Mouse (Mus musculus) MEL (cell line): ENCODE results near the gene Card11. TPM values are rescaled to one million over a fixed set of nuclear protein-coding genes. Genes with fewer than 3 reads are reported as not detected.

ENCODE experiments used
- DNase-seq: peaks from one replicate; pipeline ENCODE4 v3.0.0; 2011; ENCODE audit warnings: low read depth, low spot score
- H3K27ac ChIP-seq: 2 replicates; pipeline ENCODE4 v1.5.1; 2012; ENCODE audit warnings: low read depth, mild to moderate bottlenecking, control low read depth, low read length, moderate library complexity; ENCODE audit not compliant: control insufficient read depth
- H3K27me3 ChIP-seq, 2 experiments: fragments of 150-350 bp in 1 of 2; sonication (generic) in 1 of 2; 2 replicates each; pipeline ENCODE4 v1.6.1; 2012; ENCODE audit warnings: low read length in 2 of 2, mild to moderate bottlenecking in 2 of 2, improper control_type of control experiment in 1 of 2, moderate library complexity in 1 of 2; ENCODE audit not compliant: insufficient read depth in 2 of 2, control insufficient read depth in 1 of 2
- H3K36me3 ChIP-seq, 2 experiments: 2 replicates each; pipeline ENCODE4 v1.6.1; 2012 to 2014; ENCODE audit warnings: low read length in 2 of 2, improper control_type of control experiment in 1 of 2, inconsistent platforms in 1 of 2, mild to moderate bottlenecking in 1 of 2; ENCODE audit not compliant: insufficient read depth in 2 of 2, control insufficient read depth in 1 of 2
- H3K4me1 ChIP-seq, 2 experiments: fragments of 150-350 bp in 1 of 2; sonication (generic) in 1 of 2; 2 replicates each; pipeline ENCODE4 v1.6.1; 2012; ENCODE audit warnings: low read length in 2 of 2, improper control_type of control experiment in 1 of 2, mild to moderate bottlenecking in 1 of 2; ENCODE audit not compliant: insufficient read depth in 2 of 2, control insufficient read depth in 1 of 2
- H3K4me3 ChIP-seq, 2 experiments: fragments of 150-350 bp in 1 of 2; sonication (generic) in 1 of 2; 2 replicates each; pipeline ENCODE4 v1.5.1; 2012; ENCODE audit warnings: low read depth in 2 of 2, low read length in 2 of 2, mild to moderate bottlenecking in 2 of 2, moderate library complexity in 2 of 2, control low read depth in 1 of 2, improper control_type of control experiment in 1 of 2; ENCODE audit not compliant: control insufficient read depth in 1 of 2, insufficient read depth in 1 of 2
- H3K79me2 ChIP-seq: 2 replicates; pipeline ENCODE4 v1.6.1; 2012; ENCODE audit warnings: mild to moderate bottlenecking, low read length, moderate library complexity; ENCODE audit not compliant: control insufficient read depth, poor library complexity, insufficient read depth
- H3K9ac ChIP-seq: 2 replicates; pipeline ENCODE4 v1.6.1; 2012; ENCODE audit warnings: low read depth, mild to moderate bottlenecking, control low read depth, low read length, moderate library complexity; ENCODE audit not compliant: control insufficient read depth, poor library complexity, severe bottlenecking
- H3K9me3 ChIP-seq: fragments of 150-350 bp; sonication (generic); replicated peaks from 2 replicates; pipeline ENCODE4 v1.6.1; 2012; ENCODE audit warnings: mild to moderate bottlenecking, low read length, improper control_type of control experiment, moderate library complexity; ENCODE audit not compliant: insufficient read depth
- BHLHE40 ChIP-seq: IDR thresholded peaks from 2 replicates; pipeline ENCODE4 v1.6.1; 2012; ENCODE audit warnings: low read depth, mild to moderate bottlenecking, inconsistent platforms, low read length, improper control_type of control experiment, borderline replicate concordance
- CHD1 ChIP-seq: IDR thresholded peaks from 2 replicates; pipeline ENCODE4 v1.6.1; 2012; ENCODE audit warnings: low read depth, mild to moderate bottlenecking, inconsistent platforms, low read length, improper control_type of control experiment
- EP300 ChIP-seq, 2 experiments: IDR thresholded peaks; 2 replicates each; pipeline ENCODE4 v1.6.1; 2011; ENCODE audit warnings: improper control_type of control experiment in 2 of 2, low read length in 2 of 2, low read depth in 1 of 2, mild to moderate bottlenecking in 1 of 2
- ETS1 ChIP-seq: IDR thresholded peaks from 2 replicates; pipeline ENCODE4 v1.6.1; 2012; ENCODE audit warnings: low read depth, mild to moderate bottlenecking, inconsistent platforms, low read length, improper control_type of control experiment, moderate library complexity
- GABPA ChIP-seq: IDR thresholded peaks from 2 replicates; pipeline ENCODE4 v1.6.1; 2012; ENCODE audit warnings: low read depth, mild to moderate bottlenecking, inconsistent platforms, low read length, improper control_type of control experiment, moderate library complexity
- JUND ChIP-seq: IDR thresholded peaks from 2 replicates; pipeline ENCODE4 v1.6.1; 2011; ENCODE audit warnings: low read depth, mild to moderate bottlenecking, improper control_type of control experiment, low read length
- KAT2A ChIP-seq: conservative IDR thresholded peaks from 2 replicates; pipeline ENCODE4 v1.6.1; 2012; ENCODE audit warnings: low read depth, low read length, improper control_type of control experiment, inconsistent platforms
- MAX ChIP-seq: IDR thresholded peaks from 2 replicates; pipeline ENCODE4 v1.6.1; 2011; ENCODE audit warnings: low read length, improper control_type of control experiment
- MEF2A ChIP-seq: IDR thresholded peaks from 2 replicates; pipeline ENCODE4 v1.6.1; 2014; ENCODE audit warnings: low read depth, mild to moderate bottlenecking, inconsistent platforms, low read length, improper control_type of control experiment; ENCODE audit not compliant: poor library complexity, insufficient replicate concordance, severe bottlenecking; ENCODE audit errors: extremely low read depth
- MYC ChIP-seq: IDR thresholded peaks from 2 replicates; pipeline ENCODE4 v1.6.1; 2011; ENCODE audit warnings: low read depth, mild to moderate bottlenecking, low read length, improper control_type of control experiment, moderate library complexity
- NELFE ChIP-seq: IDR thresholded peaks from 2 replicates; pipeline ENCODE4 v1.6.1; 2011; ENCODE audit warnings: low read depth, low read length, improper control_type of control experiment
- NRF1 ChIP-seq: IDR thresholded peaks from 2 replicates; pipeline ENCODE4 v1.6.1; 2014; ENCODE audit warnings: low read depth, mild to moderate bottlenecking, inconsistent platforms, low read length, improper control_type of control experiment, moderate library complexity; ENCODE audit not compliant: poor library complexity, insufficient read depth, severe bottlenecking
- RAD21 ChIP-seq: IDR thresholded peaks from 2 replicates; pipeline ENCODE4 v1.6.1; 2011; ENCODE audit warnings: mild to moderate bottlenecking, low read depth, low read length, improper control_type of control experiment
- RCOR1 ChIP-seq: IDR thresholded peaks from 2 replicates; pipeline ENCODE4 v1.6.1; 2012; ENCODE audit warnings: low read depth, mild to moderate bottlenecking, inconsistent platforms, low read length, improper control_type of control experiment
- TBP ChIP-seq: IDR thresholded peaks from 2 replicates; pipeline ENCODE4 v1.8.0; 2011; ENCODE audit warnings: low read depth, low read length, improper control_type of control experiment
- TCF12 ChIP-seq: IDR thresholded peaks from 2 replicates; pipeline ENCODE4 v1.6.1; 2014; ENCODE audit warnings: low read depth, mild to moderate bottlenecking, inconsistent platforms, low read length, improper control_type of control experiment, moderate library complexity
- UBTF ChIP-seq: IDR thresholded peaks from 2 replicates; pipeline ENCODE4 v1.6.1; 2012; ENCODE audit warnings: low read depth, mild to moderate bottlenecking, inconsistent platforms, low read length, improper control_type of control experiment, moderate library complexity, borderline replicate concordance; ENCODE audit not compliant: insufficient read depth
- USF1 ChIP-seq: IDR thresholded peaks from 2 replicates; pipeline ENCODE4 v1.6.1; 2014; ENCODE audit warnings: low read depth, mild to moderate bottlenecking, inconsistent platforms, low read length, improper control_type of control experiment, moderate library complexity
- ZKSCAN1 ChIP-seq: IDR thresholded peaks from 2 replicates; pipeline ENCODE4 v1.6.1; 2012; ENCODE audit warnings: low read depth, mild to moderate bottlenecking, inconsistent platforms, low read length, improper control_type of control experiment, moderate library complexity
- ZMIZ1 ChIP-seq: IDR thresholded peaks from 2 replicates; pipeline ENCODE4 v1.6.1; 2012; ENCODE audit warnings: low read depth, mild to moderate bottlenecking, inconsistent platforms, low read length, improper control_type of control experiment, moderate library complexity
- ZNF384 ChIP-seq: IDR thresholded peaks from 2 replicates; pipeline ENCODE4 v1.6.1; 2012; ENCODE audit warnings: low read depth, mild to moderate bottlenecking, inconsistent platforms, low read length, improper control_type of control experiment
- polyA plus RNA-seq, 2 experiments: library from polyadenylated mRNA; stranded (reverse) in 1 of 2; unstranded in 1 of 2; fragments of >175 nt in 1 of 2; fragments of >200 nt in 1 of 2; gene quantifications; 2 replicates each; pipeline versions ENCODE4 v1.2.1 to v1.2.4; 2012; ENCODE audit warnings: low replicate concordance in 2 of 2, low read depth in 1 of 2; ENCODE audit not compliant: insufficient read length in 2 of 2, insufficient read depth in 1 of 2, missing spikeins in 1 of 2
- total RNA-seq: library from RNA; depleted of rRNA; stranded (reverse); fragments of 300-350 nt; gene quantifications from 2 replicates; pipeline ENCODE4 v1.2.3, GENCODE M21; 2012

Card11 gene
- total and polyA plus RNA-seq, 3 experiments = not detected

DNA sequence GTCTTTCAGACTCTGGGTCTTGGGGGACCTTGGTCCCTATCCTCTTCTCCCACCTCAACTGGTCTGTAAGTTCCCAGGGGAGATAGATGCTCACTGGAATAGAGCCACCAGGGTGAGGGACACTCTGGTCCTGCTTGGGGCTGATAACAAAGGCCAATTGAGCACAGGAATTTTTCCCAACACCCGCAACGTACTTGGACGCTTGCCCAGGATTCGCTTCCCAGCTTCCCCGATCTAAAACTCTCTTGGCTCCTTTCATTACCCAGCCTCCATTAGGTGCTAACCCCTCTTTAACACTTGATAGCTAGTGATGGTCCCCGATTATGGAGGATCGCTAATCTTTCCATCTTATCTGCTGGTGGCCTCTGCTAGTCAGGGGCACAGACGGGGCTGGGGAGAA is 112.5 kb downstream of the Card11 start:
- Histone ChIP-seq H3K9ac (no peak overlapping the region), H3K9me3 (no peaks in the 10 kb centered on the region), H3K27me3 (no peaks in the 10 kb centered on the region), H3K36me3 (no peaks in the 10 kb centered on the region), H3K4me3 (no peak overlapping the region)
- no peak for DNase-seq
- TF ChIP-seq ZMIZ1 (no peak), TCF12 (no peak), RCOR1 (no peak), CHD1 (no peak), ETS1 (no peak), KAT2A (no peak), MEF2A (no peak), USF1 (no peak)
- TF ChIP-seq, all 39 proteins: peak for 0
- no peaks in the 10 kb centered on the region for H3K79me2 ChIP-seq
- no peaks in the 10 kb centered on the region for H3K4me1 ChIP-seq
- H3K27ac ChIP-seq = no peak overlapping the region

DNA sequence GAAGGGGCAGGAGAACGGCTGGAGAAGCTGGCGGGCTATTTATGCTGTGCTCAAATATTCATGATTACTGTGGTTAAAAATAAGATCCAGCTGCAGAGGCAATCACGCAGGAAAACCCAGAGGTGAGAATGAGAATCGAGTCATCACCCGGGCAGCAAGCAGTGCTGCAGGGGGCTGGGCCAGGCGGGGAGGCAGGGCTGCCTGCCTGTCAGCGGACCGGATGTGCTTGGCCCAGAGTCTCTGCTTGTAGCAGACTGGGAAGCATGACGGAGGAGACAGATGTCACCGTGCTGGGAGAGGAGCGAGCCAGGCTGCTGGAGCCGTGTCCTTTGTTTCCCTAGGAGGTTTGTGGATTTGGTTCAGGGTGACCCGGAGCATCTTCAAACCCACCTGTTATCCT is 115.4 kb downstream of the Card11 start:
- Histone ChIP-seq H3K27ac (no peak overlapping the region), H3K4me1 (no peaks in the 10 kb centered on the region), H3K9ac (no peak overlapping the region), H3K9me3 (no peaks in the 10 kb centered on the region), H3K79me2 (no peaks in the 10 kb centered on the region), H3K27me3 (no peaks in the 10 kb centered on the region), H3K4me3 (no peak overlapping the region), H3K36me3 (no peaks in the 10 kb centered on the region)
- DNase-seq = no peak
- TF ChIP-seq TBP (no peak), RAD21 (no peak), ZKSCAN1 (no peak), MAX (no peak), UBTF (no peak), MYC (no peak), NELFE (no peak), JUND (no peak), ZNF384 (no peak), GABPA (no peak), EP300 (IDR thresholded peaks at IDR 0.05; ENCODE audit: low read depth in 1 of 2, low read length in 2 of 2) (no peak), NRF1 (no peak), BHLHE40 (no peak)
